Mouse (Mus musculus) hindbrain, embryonic 14.5 days (tissue): Measurements from ENCODE around the gene Rgs17. TPM values are rescaled to one million over a fixed set of nuclear protein-coding genes. Genes with fewer than 3 reads are reported as not detected.

Experiments
- ATAC-seq: fragments of 200-750 bp; cut with Nextera tagmentation; 2 replicates; pipeline ENCODE4 v1.8.0; 2017; ENCODE audit warnings: moderate number of reproducible peaks, mild to moderate bottlenecking, moderate TSS enrichment, moderate library complexity; ENCODE audit not compliant: low FRiP score
- DNase-seq: peaks from one replicate; pipeline ENCODE4 v3.0.0-alpha.2; 2015; ENCODE audit warnings: low spot score
- H3K27ac ChIP-seq: fragments of 300-500 bp; sonication (generic); 2 replicates; pipeline ENCODE4 v1.5.1; 2014; ENCODE audit warnings: mild to moderate bottlenecking, moderate library complexity
- H3K27me3 ChIP-seq: fragments of 300-500 bp; sonication (generic); 2 replicates; pipeline ENCODE4 v1.6.1; 2014; ENCODE audit warnings: mild to moderate bottlenecking, low read length, mixed read lengths; ENCODE audit not compliant: control insufficient read depth, insufficient read depth
- H3K36me3 ChIP-seq: fragments of 300-500 bp; sonication (generic); replicated peaks from 2 replicates; pipeline ENCODE4 v1.6.1; 2014; ENCODE audit not compliant: control insufficient read depth, insufficient read depth
- H3K4me1 ChIP-seq: fragments of 300-500 bp; sonication (generic); replicated peaks from 2 replicates; pipeline ENCODE4 v1.6.1; 2014; ENCODE audit warnings: antibody characterized with exemption, low read length, mixed read lengths; ENCODE audit not compliant: control insufficient read depth, insufficient read depth
- H3K4me2 ChIP-seq: fragments of 300-500 bp; sonication (generic); replicated peaks from 2 replicates; pipeline ENCODE4 v1.6.1; 2014; ENCODE audit warnings: mild to moderate bottlenecking, moderate library complexity
- H3K4me3 ChIP-seq: fragments of 300-500 bp; sonication (generic); replicated peaks from 2 replicates; pipeline ENCODE4 v1.5.1; 2014; ENCODE audit warnings: mild to moderate bottlenecking, low read length
- H3K9ac ChIP-seq: fragments of 300-500 bp; sonication (generic); 2 replicates; pipeline ENCODE4 v1.6.1; 2014
- H3K9me3 ChIP-seq: fragments of 300-500 bp; sonication (generic); 2 replicates; pipeline ENCODE4 v1.6.1; 2016; ENCODE audit warnings: low read length; ENCODE audit not compliant: control insufficient read depth
- WGBS: fragments of 180-500 bp; shearing (Covaris S2); extraction: QIAGEN DNeasy Blood & Tissue Kit; methylation state at CpG from one replicate; pipeline ENCODE4 v1.1.7; 2014; 5-methylcytosine and 5-hydroxymethylcytosine counted together
- polyA plus RNA-seq: library from polyadenylated mRNA; unstranded; fragments of >200 nt; fragmentation: Nextera tagmentation; extraction: Ambion mirVana; gene quantifications from 2 replicates; pipeline ENCODE4 v1.2.1, GENCODE M21; 2014

The Rgs17 gene
- polyA plus RNA-seq, 1 experiment from 2014 or later, result 29.5 TPM

GRCm38 (mm10) chr10:5853290-5853868 lies 68.8 kb downstream of the Rgs17 start:
- Histone ChIP-seq H3K4me3 (no peak overlapping the region), H3K27me3 (no peaks in the 10 kb centered on the region), H3K4me2 (no peak overlapping the region), H3K9me3 (no peaks in the 10 kb centered on the region), H3K27ac (no peak overlapping the region), H3K9ac (no peak overlapping the region), H3K36me3 (peaks cover 7% of the 10 kb centered on the region), H3K4me1 (no peaks in the 10 kb centered on the region)
- 89% methylated on average over 8 of the region's 8 CpGs for WGBS
- no peak for DNase-seq
- no peak for ATAC-seq

GRCm38 (mm10) chr10:5846939-5847338 lies 75.3 kb downstream of the Rgs17 start:
- H3K9ac ChIP-seq, result no peak overlapping the region
- H3K4me1 ChIP-seq, result no peaks in the 10 kb centered on the region
- H3K36me3 ChIP-seq, result peaks cover 7% of the 10 kb centered on the region
- ATAC-seq, result no peak
- peak; percentile 84 for DNase-seq
- no peaks in the 10 kb centered on the region for H3K9me3 ChIP-seq
- no peak overlapping the region for H3K4me2 ChIP-seq
- no peak overlapping the region for H3K4me3 ChIP-seq
- H3K27me3 ChIP-seq, result no peaks in the 10 kb centered on the region
- 34% methylated on average over 2 of the region's 2 CpGs for WGBS
- H3K27ac ChIP-seq, result no peak overlapping the region

GRCm38 (mm10) chr10:5841369-5841768 lies 80.8 kb downstream of the Rgs17 start:
- 82% methylated on average over 4 of the region's 4 CpGs for WGBS
- Histone ChIP-seq H3K4me1 (no peaks in the 10 kb centered on the region), H3K4me2 (no peak overlapping the region), H3K9ac (no peak overlapping the region), H3K27ac (no peak overlapping the region), H3K36me3 (peaks cover 24% of the 10 kb centered on the region; the same call in 1 of the 2 replicates), H3K9me3 (no peaks in the 10 kb centered on the region), H3K4me3 (no peak overlapping the region), H3K27me3 (no peaks in the 10 kb centered on the region)
- DNase-seq, result peak; percentile 68
- no peak for ATAC-seq

GRCm38 (mm10) chr10:5826336-5827025 lies 95.7 kb downstream of the Rgs17 start:
- Histone ChIP-seq H3K4me2 (no peak overlapping the region), H3K4me3 (no peak overlapping the region), H3K9ac (no peak overlapping the region), H3K27ac (no peak overlapping the region), H3K4me1 (peaks cover 8% of the 10 kb centered on the region), H3K9me3 (no peaks in the 10 kb centered on the region), H3K36me3 (no peaks in the 10 kb centered on the region), H3K27me3 (no peaks in the 10 kb centered on the region)
- 84% methylated on average over 6 of the region's 6 CpGs for WGBS
- DNase-seq, result no peak
- no peak for ATAC-seq

GRCm38 (mm10) chr10:5824779-5825178 lies 97.4 kb downstream of the Rgs17 start:
- ATAC-seq (no peak), DNase-seq (peak; percentile 72)
- H3K27ac ChIP-seq, result peak overlapping the region; percentile 87
- H3K9ac ChIP-seq, result peak overlapping the region; percentile 40
- no peaks in the 10 kb centered on the region for H3K9me3 ChIP-seq
- H3K27me3 ChIP-seq, result no peaks in the 10 kb centered on the region
- H3K4me2 ChIP-seq, result peak overlapping the region; percentile 77
- H3K36me3 ChIP-seq, result peaks cover 2% of the 10 kb centered on the region
- WGBS, result 0% methylated on average over 3 of the region's 3 CpGs
- H3K4me3 ChIP-seq, result peak overlapping the region; percentile 97
- peaks cover 8% of the 10 kb centered on the region for H3K4me1 ChIP-seq

- Histone ChIP-seq H3K9me3 (no peaks in the 10 kb centered on the region), H3K4me3 (peak within 1 kb of the TSS; percentile 97), H3K36me3 (peaks cover 11% of the 10 kb centered on the region), H3K27ac (peak within 1 kb of the TSS; percentile 87), H3K4me2 (peak within 1 kb of the TSS; percentile 77), H3K4me1 (peaks cover 8% of the 10 kb centered on the region), H3K9ac (peak within 1 kb of the TSS; percentile 92), H3K27me3 (no peaks in the 10 kb centered on the region)
- WGBS, result 1% methylated on average over 47 of the region's 47 CpGs
- DNase-seq (peak; percentile 96), ATAC-seq (peak; percentile 98)
Measured at GRCm38 (mm10) chr10:5823740-5824491, 98.3 kb downstream of the Rgs17 start, which contains the start of gene Mtrf1l. Mtrf1l (minus strand) TSS chr10:5823910.

- H3K27me3 ChIP-seq, result no peaks in the 10 kb centered on the region
- under 1% methylated on average over 34 of the region's 37 CpGs for WGBS
- H3K9me3 ChIP-seq, result no peaks in the 10 kb centered on the region
- H3K9ac ChIP-seq, result peak overlapping the region; percentile 92
- peak overlapping the region; percentile 97 for H3K4me3 ChIP-seq
- H3K4me2 ChIP-seq, result peak overlapping the region; percentile 77
- H3K4me1 ChIP-seq, result peaks cover 8% of the 10 kb centered on the region
- ATAC-seq (no peak), DNase-seq (no peak)
- H3K27ac ChIP-seq, result peak overlapping the region; percentile 87
- H3K36me3 ChIP-seq, result peaks cover 17% of the 10 kb centered on the region
Measured at GRCm38 (mm10) chr10:5823291-5823739, 98.9 kb downstream of the Rgs17 start.

GRCm38 (mm10) chr10:5818772-5819171 lies 103.4 kb downstream of the Rgs17 start:
- no peak for ATAC-seq
- no peak for DNase-seq
- H3K4me3 ChIP-seq, result no peak overlapping the region
- no peak overlapping the region for H3K4me2 ChIP-seq
- H3K36me3 ChIP-seq, result peaks cover 57% of the 10 kb centered on the region
- 95% methylated on average over 3 of the region's 3 CpGs for WGBS
- H3K27me3 ChIP-seq, result no peaks in the 10 kb centered on the region
- no peak overlapping the region for H3K9ac ChIP-seq
- H3K4me1 ChIP-seq, result peaks cover 8% of the 10 kb centered on the region
- no peaks in the 10 kb centered on the region for H3K9me3 ChIP-seq
- no peak overlapping the region for H3K27ac ChIP-seq

- Histone ChIP-seq H3K9ac (no peak overlapping the region), H3K27ac (no peak overlapping the region), H3K9me3 (no peaks in the 10 kb centered on the region), H3K27me3 (no peaks in the 10 kb centered on the region), H3K4me1 (no peaks in the 10 kb centered on the region), H3K4me3 (no peak overlapping the region), H3K36me3 (peaks cover 85% of the 10 kb centered on the region), H3K4me2 (no peak overlapping the region)
- DNase-seq (no peak), ATAC-seq (no peak)
- 97% methylated on average over 2 of the region's 2 CpGs for WGBS
Measured at GRCm38 (mm10) chr10:5815968-5816367, 106.2 kb downstream of the Rgs17 start.
